Mouse (Mus musculus): Measurements from ENCODE around the gene AL607142.1.

The AL607142.1 gene

DNA sequence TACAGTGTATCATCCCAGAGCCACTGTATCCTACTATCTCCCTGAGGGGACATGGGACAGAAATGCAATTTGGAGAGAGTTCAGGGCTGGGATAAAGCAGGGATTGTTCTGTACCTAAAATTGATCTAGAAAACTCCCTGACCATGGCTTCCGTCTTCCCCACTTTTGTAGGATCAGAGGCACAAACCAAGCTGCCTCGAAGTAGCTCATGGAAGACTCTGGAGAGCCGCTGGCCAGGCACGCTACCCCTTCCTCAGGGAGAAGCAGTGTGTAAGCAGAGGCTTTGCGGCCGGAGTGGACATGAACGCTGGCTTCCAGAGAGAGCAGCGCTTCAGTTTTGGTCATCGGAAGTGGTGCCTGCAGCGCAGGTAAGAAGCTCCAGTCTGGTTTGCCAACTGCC is at the start of gene AL607142.1:
AL607142.1 (plus strand) TSS at position 301 of the 400 bp plus-strand sequence.
- no peak for DNase-seq (ENCODE audit: low read depth in 2 of 2, low spot score in 2 of 2)

DNA sequence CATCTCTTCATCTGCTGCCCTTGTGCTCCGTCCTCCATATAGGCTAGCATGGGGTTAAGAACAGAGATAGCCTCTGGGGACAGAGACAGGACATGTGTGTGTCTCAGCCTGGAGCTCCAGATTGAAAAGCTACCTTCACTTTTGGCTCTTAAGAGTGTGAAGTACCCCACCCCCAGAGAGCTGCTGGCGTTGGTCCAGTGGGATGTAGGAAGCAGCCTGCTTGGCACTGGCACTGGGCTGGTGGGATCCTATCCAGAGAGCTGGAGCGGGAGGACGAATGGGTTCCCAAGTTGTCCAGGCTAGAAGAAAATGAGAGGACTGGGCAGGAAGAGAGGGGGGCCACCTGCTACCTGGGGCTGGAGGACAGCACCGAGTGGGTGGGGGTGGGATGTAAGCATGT is 46.4 kb upstream of the AL607142.1 start:
- no peak for DNase-seq (ENCODE audit: low read depth in 2 of 2, low spot score in 2 of 2)

DNA sequence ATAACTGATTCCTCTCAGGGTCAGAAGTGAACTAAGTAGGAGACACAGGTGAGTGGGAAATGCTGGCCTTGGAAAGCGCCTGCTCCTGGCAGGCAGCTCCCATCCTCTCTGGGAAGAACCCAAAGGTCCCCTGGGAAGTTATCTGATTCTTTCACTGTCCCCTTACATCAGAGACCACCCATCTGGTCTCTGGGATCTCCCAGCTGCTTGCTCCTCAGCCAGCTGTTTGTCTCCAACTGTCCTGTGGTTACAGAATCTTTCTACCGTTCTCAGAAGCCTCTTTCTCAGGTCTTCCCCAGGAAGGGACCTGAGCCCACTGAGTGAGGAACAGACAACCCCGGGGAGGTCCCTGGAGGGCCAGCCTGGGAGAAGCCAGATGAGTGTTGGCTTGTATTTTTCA is 42.4 kb upstream of the AL607142.1 start:
- DNase-seq (ENCODE audit: low read depth in 2 of 2, low spot score in 2 of 2) = no peak

DNA sequence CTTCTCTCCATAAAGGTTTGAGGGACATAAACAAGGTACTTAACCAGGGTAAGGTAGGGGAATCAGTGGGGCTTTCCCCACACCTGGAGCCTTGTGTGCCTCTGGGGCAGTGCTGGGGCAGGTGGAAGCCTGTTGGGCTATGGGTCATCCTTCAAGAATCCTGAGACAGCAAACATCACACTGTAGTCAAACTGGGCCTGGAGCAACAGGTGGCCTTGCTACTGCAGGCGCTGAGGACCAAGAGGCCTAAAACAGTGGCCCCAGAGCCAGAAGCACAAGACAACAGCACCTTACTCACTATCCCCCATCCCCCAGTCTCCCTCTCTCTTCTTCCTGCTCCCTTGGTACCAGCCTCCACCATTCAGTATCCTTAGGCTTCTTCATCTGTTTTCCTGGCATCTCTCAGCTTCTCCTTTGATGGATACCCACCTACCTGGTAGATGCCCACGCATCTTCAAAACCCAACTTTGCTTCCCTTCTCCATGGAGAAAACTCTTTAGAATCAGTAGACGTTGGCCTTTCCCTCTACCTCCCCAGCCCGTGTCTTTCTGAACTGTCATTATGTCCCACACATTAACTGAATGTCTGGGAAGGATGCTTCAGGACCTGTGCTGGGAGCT is 41.5 kb upstream of the AL607142.1 start:
- no peak for DNase-seq (ENCODE audit: low read depth in 2 of 2, low spot score in 2 of 2)

DNA sequence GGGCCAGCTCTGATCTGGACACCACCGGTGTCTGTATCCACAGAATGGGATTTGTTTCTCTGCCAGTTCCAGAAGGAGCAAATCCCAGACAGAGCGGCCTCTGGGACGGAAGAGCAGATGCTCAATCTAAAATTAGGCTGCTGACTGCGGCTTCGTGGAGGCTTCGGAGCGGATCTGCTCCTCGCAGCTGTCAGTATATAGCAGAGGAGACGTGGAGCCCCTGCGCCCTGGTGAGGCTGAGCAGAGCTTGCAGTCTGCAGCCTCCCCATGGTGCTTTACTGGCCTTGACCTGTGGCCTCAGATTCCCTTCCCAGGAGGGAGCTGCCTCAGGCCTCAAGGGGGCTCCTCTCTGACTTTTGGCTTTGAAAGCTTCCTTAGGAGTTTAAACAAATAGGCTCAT is 40.7 kb upstream of the AL607142.1 start:
- no peak for DNase-seq (ENCODE audit: low read depth in 2 of 2, low spot score in 2 of 2)

DNA sequence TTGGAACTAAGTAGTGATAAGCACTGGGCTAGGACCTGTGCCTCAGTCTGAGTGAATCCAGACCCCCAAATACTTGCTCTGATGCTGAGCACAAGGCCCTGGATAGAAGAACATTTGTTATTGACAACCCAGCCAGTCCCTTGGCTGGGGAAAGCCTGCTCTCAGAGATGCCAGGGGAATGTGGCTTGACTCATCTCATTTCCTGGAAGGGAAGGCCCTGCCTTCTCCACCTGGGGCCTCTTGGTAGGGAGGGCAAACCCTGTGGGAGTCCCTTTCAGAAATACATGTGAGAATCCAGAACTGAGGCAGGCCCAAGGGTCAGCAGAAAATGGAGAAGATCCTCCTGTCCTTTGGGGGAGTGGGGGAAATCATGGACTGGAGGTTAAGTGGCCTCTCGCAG is 37.1 kb upstream of the AL607142.1 start:
- DNase-seq (ENCODE audit: low read depth in 2 of 2, low spot score in 2 of 2) = no peak

DNA sequence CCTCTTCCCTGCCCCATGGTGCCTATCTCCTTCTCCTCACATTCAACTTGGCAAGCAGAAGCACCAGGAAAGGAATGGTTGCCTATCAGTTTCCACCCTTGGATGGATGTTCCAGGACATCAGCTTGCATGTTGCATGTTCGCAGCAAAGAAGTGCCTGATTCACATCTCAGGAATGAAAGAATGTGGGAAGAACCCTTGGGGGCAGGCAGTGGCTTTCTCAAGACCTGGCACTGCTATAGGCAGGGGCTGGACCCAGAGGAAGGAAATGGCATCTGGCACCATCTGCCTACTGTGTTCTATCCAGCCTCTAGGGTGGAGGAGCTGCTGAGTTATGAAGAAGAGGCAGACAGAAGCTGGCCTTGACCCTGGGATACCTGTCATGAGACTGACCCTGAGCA is 34.9 kb upstream of the AL607142.1 start:
- DNase-seq (ENCODE audit: low read depth in 2 of 2, low spot score in 2 of 2) = no peak

DNA sequence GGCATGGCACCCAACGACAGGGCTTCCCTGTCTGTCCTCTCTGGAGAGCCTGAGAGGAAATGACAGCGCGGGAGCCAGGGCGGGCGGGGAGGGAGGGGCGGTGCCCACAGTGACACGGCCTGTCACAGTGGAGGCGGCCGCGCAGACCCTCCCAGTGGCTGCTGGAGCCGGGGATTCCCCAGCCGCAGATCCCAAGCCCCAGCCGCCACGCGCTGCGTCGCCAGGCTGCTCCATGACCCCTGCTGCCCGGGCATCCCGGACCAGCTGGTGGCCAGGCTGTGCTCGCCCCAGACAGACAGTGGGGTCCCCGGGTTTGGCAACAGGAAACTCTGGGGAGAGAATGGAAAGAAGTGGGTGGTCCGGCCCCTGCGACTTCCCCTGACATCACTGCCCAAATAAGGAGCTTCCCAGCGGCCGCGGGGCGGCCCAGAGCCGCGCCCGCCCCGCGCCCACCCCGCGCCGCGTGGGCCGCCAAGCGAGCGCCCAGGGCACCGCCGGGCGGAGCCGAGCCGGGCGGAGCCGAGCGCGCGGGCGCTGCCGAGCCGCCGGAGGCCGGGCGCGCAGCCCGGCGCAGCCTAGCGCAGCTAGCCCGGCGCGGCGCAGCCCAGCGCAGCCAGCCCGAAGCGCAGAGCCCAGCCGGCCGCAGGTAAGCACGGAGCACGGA is 32.3 kb upstream of the AL607142.1 start:
- DNase-seq (ENCODE audit: low read depth in 2 of 2, low spot score in 2 of 2) = peak; percentile 39 to 48

DNA sequence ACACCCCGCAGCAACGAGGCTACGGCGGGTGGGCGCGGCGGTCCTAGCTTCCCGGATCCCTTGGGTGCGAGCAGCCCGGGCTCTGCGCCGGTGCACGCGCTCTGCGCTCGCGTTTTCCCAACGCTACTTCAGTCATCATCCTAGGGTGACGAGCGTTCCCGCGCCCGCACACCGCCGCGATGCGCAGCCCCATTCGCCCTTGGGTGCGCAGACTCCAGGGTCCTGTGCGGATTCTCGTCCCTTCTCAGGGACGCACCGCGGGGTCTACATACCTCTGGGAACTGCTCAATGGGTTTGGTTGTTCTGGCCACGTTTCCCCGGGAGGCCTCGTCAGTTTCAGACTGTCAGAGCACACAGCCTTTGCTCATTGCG is 31.8 kb upstream of the AL607142.1 start:
- DNase-seq (ENCODE audit: low read depth in 2 of 2, low spot score in 2 of 2) = peak in 1 of 2 experiments; percentile 8

DNA sequence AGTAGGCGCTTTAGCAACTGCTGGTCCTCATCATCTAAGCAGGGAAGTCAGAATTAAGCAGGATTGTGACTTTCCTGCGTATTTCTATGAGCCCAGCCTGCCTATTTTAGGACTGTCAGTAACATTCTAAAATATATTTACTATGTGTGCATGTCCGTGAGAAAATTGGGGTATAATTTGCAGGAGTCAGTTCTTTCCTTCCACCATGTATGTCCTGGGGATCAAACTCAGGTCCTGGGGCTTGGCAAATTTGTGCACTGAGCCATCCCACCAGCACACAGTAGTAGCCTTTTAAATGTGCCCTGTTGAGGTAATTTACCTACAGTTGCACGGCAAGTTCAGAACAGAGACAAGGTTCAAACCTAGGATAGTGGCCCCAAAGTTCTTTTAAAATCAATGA is 28.5 kb upstream of the AL607142.1 start:
- DNase-seq (ENCODE audit: low read depth in 2 of 2, low spot score in 2 of 2) = no peak

DNA sequence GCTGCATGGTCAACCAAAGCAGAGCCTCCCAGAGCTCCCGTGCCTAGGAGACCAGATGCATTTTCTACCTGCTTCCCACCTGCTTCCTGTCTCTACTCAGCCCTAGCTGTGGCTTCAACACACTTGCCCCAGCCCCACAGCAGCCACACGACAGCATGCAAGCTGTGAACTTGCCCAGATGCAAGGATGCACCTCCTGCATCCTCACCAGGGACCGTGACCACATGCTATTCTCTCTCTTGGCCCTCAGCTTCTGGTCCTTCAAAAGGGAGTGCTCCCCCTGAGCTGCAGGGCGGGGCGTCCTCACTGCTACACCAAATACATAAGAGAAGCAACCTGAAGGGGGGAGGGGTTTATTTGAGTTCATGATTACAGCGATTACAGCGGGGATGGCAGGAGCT is 27.8 kb upstream of the AL607142.1 start:
- DNase-seq (ENCODE audit: low read depth in 2 of 2, low spot score in 2 of 2) = no peak

DNA sequence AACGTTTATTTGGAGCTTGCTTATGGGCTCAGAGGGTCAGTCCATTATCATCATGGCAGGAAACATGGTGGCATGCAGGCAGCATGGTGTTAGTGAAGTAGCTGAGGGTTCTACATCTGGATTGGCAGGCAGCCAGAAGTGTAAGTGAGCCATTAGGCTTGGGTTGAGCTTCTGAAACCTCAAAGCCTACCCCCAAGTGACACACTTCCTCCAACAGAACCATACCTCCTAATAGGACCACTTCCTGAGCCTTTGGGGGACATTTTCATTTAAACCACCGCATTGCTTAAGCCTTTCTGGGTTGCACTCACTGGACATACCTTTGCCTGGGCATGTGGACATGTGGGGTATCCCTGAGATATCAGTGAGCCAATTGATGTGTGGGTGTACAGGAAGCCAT is 23.3 kb upstream of the AL607142.1 start:
- no peak for DNase-seq (ENCODE audit: low read depth in 2 of 2, low spot score in 2 of 2)

DNA sequence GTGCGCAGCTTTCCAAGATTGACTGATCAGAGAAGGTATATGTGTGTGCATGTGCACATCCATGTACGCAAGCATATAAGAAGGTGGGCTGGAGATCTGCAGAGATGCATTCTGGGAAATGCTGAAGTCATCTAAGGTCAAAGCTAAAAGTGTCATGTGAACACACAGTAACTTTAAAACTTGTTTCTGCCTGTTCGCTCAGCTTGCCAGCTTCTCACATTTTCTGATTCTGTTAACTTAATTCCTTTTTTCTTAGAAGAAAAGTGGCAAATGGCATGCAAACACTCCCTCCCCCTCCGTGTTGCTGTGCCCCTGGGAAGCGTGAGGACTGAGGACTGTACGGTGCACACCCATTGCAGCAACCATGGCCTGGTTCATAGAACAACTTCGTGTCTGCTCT is 22.3 kb upstream of the AL607142.1 start:
- DNase-seq (ENCODE audit: low read depth in 2 of 2, low spot score in 2 of 2) = no peak

DNA sequence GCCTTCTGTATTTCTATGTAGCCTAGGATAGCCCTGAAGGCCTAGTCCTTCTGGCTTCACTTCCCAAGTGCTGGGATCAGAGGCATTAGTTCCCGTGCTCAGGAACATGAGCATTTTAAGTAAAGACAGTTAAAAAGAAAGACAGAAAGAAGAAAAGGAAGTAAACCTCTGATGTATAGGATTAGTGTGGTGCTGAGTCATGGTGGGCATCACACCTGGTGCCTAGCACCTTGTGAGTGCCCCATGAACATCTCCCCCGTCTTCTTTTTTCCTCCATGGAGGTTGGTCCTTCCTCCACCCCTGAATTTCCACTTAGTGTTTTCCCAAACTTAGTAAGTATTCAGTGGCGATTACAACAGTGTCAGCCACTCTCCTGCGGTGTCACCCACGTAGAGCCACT is 20.2 kb upstream of the AL607142.1 start:
- no peak for DNase-seq (ENCODE audit: low read depth in 2 of 2, low spot score in 2 of 2)

DNA sequence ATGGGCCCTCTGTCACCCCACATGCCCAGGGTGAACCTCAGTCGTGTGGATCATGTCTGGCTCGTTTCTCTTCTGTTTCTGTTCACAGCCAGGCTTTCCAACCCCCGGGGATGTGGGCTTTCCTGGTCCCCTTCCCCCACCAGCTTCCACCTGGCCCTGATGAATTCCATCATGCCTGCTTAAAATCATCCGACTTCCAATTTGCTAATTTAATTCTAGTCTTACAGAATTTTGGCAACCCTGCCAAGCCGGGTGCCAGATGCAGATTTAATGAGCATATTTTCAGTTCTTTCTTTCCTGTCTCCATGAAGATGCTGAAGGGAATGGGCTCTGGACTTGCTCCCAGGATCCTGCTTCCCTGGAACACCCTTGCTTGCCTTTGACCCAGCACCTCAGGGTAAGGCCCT is 19.7 kb upstream of the AL607142.1 start:
- DNase-seq (ENCODE audit: low read depth in 2 of 2, low spot score in 2 of 2) = no peak

DNA sequence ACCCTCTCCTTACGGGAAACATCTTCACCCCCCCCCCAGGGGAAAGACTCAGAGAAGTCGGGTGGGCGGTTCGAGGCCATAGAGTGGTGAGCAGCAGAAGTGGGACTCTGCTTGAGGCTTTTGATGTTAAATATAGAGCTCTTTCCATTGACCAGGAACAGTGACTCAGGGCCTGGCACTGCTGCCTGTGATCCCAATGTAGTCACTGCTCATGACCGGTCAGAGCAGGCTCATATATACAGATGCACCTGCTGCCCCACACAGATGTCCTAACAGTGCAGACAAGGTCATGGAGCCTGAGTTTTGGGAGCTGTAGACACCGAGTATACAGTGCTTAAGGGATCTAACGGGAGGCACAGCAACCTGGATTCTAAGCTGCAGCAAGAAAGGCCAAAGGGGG is 18.9 kb upstream of the AL607142.1 start:
- no peak for DNase-seq (ENCODE audit: low read depth in 2 of 2, low spot score in 2 of 2)

DNA sequence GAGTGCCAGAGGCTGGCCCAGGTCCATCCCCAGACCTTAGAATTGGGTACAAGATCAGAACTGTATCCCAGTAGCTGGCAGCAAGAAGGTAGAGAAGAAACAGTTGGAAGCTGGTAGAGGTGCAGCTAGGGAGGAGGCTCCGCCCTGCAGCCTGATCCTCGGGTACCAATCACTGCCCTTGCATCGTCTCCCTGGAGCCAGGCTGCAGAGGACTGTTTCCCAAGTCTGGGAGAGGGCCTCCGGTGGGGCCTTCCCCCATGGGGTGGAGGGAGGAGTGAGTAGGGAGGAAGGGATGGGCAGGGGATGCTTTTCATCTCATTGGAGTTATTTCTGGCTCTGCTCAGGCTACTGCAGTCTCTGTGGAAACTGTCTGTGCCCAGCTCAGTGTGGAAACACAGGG is 17.7 kb upstream of the AL607142.1 start:
- no peak for DNase-seq (ENCODE audit: low read depth in 2 of 2, low spot score in 2 of 2)

DNA sequence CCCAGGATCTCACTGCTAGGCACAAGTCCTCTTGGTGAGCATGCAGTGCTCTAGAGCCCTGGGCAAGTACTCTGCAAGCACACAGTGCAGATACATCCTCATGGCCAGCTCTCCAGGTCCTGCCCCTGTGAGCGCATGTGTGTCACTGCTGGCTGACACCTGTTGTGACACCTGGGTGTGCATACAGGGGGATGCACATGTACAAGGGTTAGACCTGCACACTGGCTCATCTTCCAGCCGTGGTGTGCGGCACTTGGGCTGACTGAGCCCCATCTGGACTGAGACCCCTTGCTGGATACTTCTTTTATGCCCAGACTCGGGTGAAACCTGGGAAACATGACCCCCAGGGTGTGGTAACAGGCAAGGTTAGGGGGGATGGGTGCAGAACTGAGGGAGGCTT is 16.5 kb upstream of the AL607142.1 start:
- no peak for DNase-seq (ENCODE audit: low read depth in 2 of 2, low spot score in 2 of 2)

DNA sequence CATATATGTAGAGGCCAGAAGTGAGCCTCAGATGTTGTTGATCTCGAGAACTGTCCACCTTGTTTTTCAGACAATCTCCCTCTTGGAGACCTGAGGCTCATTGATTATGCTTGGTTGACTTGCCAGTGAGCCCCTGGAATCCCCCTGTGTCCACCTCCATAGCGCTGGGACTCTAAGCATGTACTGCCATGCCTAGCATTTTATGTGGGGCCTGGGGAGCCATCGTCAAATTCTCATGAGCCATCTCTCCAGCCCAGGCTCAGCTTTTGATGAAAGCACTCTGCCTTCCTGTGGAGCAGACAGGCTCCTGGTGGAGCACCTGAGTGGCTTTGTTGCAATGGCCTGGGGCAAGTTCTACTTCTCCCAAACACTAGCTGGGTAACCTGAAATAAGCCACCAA is 14.9 kb upstream of the AL607142.1 start:
- no peak for DNase-seq (ENCODE audit: low read depth in 2 of 2, low spot score in 2 of 2)

DNA sequence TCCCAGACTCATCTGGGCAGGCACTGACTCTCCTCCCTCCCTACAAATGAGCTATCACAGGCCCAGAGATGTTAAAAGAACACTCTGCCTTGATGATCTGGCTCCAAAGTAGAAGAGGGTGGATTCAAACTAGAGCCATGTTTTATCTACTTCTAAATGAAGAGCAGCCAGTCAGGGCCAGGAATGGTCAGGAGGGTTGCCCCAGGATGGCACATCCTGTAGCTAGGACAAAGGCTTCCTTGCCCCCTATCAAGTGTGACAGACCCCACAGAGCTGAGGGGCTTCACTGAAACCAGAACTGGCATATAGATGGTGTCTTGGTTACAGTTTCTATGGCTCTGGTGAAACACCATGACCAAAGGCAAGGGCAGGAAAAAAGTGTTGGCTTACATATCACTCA is 12.3 kb upstream of the AL607142.1 start:
- DNase-seq (ENCODE audit: low read depth in 2 of 2, low spot score in 2 of 2) = no peak

DNA sequence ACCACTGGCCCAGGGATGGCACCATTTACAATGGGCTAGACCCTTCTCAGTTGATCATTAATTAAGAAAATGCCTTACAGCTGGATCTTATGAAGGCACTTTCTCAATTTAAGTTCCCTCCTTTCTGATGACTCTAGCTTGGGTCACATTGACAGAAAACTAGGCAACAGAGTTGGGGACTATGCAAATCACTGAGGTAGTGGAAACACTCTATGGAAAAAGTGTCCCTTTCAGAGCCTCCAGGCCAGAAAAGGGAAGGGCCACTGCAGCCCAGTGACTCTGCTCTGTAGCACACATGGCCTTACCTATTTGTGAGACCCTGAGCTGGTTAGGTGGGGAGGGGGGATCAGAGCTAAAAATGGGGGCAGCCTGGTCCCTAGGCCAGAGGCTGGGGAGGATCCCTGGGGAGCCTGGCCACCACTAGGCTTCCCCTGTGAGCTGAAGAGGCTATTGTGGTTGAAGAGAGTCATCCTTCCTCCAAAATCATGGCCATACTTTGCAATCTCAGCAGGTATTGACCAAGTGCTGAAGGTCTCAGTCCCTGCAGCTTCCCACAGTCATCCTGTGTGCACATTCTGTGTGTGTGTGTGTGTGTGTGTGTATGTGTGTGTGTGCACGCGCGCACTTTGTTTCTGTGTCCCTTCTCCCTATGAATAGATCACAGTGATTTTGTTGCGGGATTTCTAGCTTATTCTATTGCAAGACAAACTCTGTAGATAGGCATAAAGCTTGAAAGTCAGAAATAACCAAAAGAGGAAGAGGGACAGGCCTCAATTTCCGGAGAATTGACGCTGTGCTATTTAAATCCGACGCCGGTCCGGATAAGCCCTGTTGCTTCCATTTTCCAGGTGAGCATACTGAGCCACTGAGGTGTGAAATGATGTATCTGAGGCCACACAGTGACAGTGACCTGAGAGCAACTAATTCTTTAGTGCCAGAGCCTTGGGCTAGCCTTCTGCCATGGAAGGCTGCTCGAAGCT is 11.5 kb upstream of the AL607142.1 start:
- DNase-seq (ENCODE audit: low read depth in 2 of 2, low spot score in 2 of 2) = no peak

DNA sequence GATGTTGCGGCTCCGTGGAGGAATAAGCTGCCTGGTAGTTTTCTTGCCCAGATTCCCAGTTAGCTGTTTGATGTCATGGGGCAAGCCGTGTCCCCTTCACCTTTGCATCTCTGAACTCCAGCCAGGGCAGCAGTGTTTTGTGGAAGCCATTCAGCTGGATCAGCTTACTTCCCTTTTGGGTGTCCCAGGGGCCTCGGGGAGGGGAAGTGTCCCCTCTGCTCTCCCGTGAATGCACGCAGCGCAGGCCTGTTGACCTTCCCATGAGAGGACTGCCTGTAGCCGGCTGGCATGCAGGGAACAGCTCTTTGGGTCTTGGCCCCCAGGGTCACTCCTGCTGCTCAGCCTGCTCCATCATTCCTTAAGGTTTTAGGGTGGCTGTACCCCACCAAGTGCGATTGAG is 10.7 kb upstream of the AL607142.1 start:
- DNase-seq (ENCODE audit: low read depth in 2 of 2, low spot score in 2 of 2) = no peak

All from CD8-positive naive resting alpha-beta T cell, adult 2 months (primary cell).